Mouse (Mus musculus): Measurements from ENCODE around the gene Radil.

Gene Radil

GRCm38 (mm10) chr5:142478829-142479435 lies 72.0 kb downstream of the Radil start:
- DNase-seq (ENCODE audit: low spot score): peak; percentile 76

- DNase-seq (ENCODE audit: low spot score): no peak
Measured at GRCm38 (mm10) chr5:142477866-142478615, 72.9 kb downstream of the Radil start.

- DNase-seq (ENCODE audit: low spot score): no peak
Measured at GRCm38 (mm10) chr5:142477346-142477745, 73.6 kb downstream of the Radil start.

DNA sequence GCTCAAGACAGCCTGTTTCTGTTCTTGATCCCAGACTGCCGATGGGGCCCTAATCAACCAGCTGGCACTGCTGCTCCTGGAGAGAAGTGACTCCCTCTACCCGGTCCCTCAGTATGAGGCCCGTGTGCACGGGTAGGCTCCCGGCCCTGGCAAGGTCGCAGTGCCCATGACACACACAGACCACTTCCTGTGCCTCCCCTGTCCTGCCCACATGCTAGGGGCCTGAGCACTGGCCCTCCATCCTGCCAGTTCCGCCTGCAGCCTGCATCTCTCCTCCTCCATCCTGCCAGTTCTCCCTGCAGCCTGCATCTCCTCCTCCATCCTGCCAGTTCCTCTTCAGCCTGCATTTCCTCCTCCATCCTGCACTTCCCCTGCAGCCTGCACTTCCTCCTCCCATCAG lies 75.2 kb downstream of the Radil start:
- DNase-seq (ENCODE audit: low spot score): no peak

DNA sequence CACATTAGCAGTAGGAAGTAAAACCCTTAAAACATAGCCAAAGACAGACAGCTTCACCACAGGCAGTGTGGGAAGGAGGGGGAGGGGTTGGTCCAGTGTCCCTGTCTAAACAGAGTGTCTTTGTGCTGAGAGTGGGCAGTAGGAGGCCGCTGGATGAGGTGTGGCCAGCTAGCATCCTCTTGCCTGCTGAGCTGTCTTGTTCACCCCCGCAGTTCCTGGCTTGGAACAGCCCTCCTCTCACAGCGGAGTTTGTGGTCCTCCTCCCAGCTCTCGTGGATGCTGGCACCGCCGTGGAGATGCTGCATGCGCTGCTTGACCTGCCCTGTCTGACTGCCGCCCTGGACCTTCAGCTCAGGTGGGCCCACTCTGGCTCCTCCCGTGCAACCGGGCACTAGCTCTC lies 77.2 kb downstream of the Radil start:
- DNase-seq (ENCODE audit: low spot score): no peak

- DNase-seq (ENCODE audit: low spot score): no peak
Measured at GRCm38 (mm10) chr5:142469796-142470195, 81.1 kb downstream of the Radil start.

- DNase-seq (ENCODE audit: low spot score): no peak
Measured at GRCm38 (mm10) chr5:142468375-142468774, 82.5 kb downstream of the Radil start.

DNA sequence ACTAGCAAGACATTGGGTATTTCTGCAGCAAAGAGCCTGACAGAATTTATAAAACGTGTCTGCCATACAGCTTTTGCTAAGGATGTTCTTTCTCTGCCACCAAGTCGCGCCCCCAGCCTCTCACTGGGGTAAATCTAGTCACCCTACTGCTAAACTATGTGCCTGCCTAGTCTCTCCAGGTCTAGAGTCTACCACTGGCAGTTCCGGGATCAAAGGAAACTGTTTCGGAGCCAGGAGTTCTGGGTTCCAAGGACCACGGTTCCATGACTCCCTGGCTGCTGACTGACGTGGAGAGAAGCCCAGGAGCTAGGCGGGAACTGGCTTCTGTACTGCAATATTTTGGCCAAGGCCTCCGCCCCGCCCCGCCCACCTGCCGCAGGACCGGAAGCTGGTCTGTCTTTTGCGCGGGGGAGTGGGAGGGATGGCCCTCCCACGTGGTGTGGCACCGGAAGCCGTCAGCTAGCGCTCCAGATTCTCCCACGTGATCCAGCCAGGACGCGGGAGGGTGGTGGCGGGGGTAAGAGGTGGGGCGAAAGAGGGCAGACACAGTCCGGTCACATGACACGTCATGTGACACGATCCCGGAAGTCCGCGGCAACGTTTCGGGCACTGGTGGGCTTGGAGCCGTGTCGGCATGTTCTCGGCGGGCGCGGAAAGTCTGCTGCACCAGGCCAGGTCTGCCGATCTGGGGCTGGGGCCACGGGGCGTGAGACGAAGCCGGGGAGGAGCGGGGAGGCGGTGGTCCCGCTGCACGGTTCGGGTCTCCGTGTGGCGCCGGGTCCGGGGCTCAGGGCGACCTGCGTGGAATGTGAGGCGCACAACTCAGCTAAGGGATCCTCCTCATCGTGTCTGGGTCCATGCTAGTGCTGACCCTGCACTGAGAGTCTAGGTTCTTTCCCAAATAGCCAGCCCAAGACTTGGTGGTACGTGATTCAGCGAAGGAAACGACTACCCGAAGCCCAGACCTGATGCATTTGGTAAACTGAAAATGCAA lies 87.1 kb downstream of the Radil start, which contains the start of gene Ap5z1:
Ap5z1 (plus strand) TSS at position 484 of the 994 bp plus-strand sequence.
- DNase-seq (ENCODE audit: low spot score): peak; percentile 69

DNA sequence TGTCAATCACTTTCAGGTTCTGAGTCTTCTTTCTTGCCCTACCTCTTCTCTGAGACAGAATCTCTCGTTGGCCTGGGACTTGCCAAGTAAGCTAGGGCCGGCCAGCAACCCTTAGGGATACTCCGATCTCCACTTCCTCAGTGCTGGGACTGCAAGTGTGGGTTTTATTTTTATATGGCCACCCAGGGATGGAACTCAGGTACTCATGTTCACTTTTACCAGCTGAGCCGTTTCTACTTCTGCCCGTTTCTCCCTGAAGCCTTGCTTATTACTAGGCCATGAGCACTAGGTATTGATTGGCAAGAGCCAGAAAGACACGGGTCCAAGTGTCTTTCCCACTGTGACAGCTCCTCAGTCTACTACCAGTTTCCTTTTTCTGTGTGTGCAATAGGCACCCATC lies 87.9 kb downstream of the Radil start:
- no peak for DNase-seq (ENCODE audit: low spot score)

GRCm38 (mm10) chr5:142462641-142462948 lies 88.3 kb downstream of the Radil start:
- DNase-seq (ENCODE audit: low spot score): no peak

DNA sequence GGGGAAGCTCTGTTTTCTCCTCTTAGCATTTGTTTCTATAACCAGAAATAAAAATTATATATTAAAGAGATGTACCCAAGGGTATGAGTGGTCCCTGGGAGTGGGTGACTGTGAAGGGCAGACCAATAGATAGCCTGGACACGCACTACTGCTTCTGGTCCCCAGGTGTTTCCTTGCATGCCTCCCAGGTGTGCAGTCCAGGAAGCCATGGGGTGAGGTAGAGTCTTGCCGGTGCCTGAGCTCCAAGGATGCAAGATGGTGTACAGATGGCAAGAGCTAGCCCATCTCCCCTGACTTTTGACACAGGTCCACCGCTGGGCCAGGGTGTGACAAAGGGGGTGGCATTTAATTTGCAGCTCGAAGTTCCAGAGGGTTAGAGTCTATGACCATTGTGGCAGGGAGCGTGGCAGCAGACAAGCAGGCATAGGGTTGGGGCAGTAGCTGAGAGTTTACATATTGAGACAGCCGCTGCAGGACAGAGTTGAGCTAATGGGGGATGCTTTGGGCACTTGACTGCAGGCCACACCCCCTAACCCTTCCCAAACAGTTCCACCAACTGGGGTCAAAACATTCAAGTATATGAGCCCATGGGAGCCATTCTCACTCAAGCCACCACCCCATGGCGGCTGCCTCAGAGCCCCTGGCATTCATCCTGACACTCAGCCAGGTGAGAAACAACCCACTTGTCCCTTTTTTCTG lies 88.8 kb downstream of the Radil start:
- DNase-seq (ENCODE audit: low spot score): no peak

DNA sequence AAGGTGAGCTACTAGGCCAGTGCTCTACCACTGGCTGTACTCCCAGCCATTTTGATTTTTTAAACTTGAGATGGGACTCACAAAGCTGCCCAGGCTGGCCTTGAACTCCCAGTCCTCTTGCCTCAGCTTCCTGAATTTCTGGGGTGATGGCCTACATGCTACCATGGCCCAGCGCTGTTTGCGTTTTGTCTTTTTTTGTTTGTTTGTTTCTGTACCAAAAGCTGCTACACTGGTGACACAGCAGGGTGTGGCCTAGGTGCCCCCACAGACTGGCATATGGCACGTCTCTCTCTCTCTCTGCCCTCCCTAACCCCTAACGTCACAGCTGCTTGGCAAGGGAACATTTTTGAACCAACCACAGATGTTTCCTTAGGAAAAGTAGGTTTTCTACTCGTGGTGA lies 91.1 kb downstream of the Radil start:
- no peak for DNase-seq (ENCODE audit: low spot score)

- DNase-seq (ENCODE audit: low spot score): no peak
Measured at GRCm38 (mm10) chr5:142458791-142459557, 91.9 kb downstream of the Radil start.

DNA sequence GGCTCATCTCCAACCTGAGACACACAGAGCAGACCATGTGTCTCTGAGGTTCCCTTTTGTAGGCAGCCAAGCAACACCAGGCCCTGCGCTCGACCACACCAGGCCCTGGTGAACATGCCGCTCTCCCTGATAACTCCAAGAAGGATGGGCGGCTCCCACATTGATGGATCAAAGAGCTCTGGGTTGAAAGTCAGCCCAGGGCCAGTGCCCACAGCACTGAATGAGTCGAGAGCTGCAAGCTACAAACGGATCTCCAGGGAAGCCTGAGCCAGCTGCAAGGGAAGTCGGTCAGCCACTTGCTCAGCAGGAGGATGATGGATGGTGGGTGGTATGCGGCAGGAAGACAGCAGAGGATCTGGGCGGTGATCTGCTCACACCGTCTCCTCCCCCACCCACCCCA lies 93.6 kb downstream of the Radil start:
- DNase-seq (ENCODE audit: low spot score): no peak

GRCm38 (mm10) chr5:142456318-142456717 lies 94.6 kb downstream of the Radil start:
- no peak for DNase-seq (ENCODE audit: low spot score)

GRCm38 (mm10) chr5:142453742-142454141 lies 97.2 kb downstream of the Radil start:
- no peak for DNase-seq (ENCODE audit: low spot score)

- DNase-seq (ENCODE audit: low spot score): no peak
Measured at GRCm38 (mm10) chr5:142451759-142452158, 99.1 kb downstream of the Radil start.

GRCm38 (mm10) chr5:142450846-142451245 lies 100.1 kb downstream of the Radil start:
- DNase-seq (ENCODE audit: low spot score): no peak

- DNase-seq (ENCODE audit: low spot score): no peak
Measured at GRCm38 (mm10) chr5:142448623-142449022, 102.3 kb downstream of the Radil start.

DNA sequence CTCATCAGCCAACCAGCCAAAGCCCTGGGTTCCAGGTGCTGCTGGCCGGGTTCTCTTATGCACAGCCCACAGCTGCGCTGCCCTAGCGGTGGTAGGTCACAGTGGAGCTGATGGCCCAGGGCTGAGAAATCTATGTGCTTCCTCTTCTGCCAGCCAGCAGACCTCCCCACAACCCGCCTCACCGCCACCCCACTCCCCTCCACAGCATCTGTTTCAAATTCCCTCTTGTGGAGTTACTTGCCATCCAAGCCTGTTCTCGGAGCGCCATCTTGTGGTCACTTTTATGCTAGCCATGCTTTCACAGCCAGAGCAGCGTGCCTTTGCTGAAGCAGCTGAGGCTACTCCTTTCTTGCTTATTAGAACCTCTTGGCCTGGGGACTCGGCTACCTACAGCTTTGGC lies 102.8 kb downstream of the Radil start:
- DNase-seq (ENCODE audit: low spot score): peak; percentile 83

GRCm38 (mm10) chr5:142445709-142446108 lies 105.2 kb downstream of the Radil start:
- DNase-seq (ENCODE audit: low spot score): no peak
